Mouse (Mus musculus): ENCODE data around the gene Rpl18. TPM values are rescaled to one million over a fixed set of nuclear protein-coding genes. Genes with fewer than 3 reads are reported as not detected.

Rpl18 gene
- polyA plus RNA-seq, 1 experiment: 802 TPM

GRCm38 (mm10) chr7:45682144-45683126, 32.8 kb upstream of the Rpl18 start:
- TF ChIP-seq POLR2A (IDR thresholded peaks at IDR 0.05; ENCODE audit: borderline replicate concordance, low read depth, low read length) (no peak), CTCF (IDR thresholded peaks at IDR 0.05; ENCODE audit: low read depth, low read length) (peak; percentile 92)
- Histone ChIP-seq H3K27ac (ENCODE audit: insufficient read depth, low read depth, low read length) (no peak overlapping the region), H3K4me3 (ENCODE audit: insufficient read depth, low read length) (no peak overlapping the region), H3K4me1 (ENCODE audit: control insufficient read depth, insufficient read depth, low read length) (peaks cover 35% of the 10 kb centered on the region)

GRCm38 (mm10) chr7:45683396-45684050, 31.7 kb upstream of the Rpl18 start, which contains the start of gene Ntn5:
Gene Ntn5, plus strand, starts transcription at chr7:45684022.
- TF ChIP-seq CTCF (IDR thresholded peaks at IDR 0.05; ENCODE audit: low read depth, low read length) (no peak), POLR2A (IDR thresholded peaks at IDR 0.05; ENCODE audit: borderline replicate concordance, low read depth, low read length) (no peak)
- H3K4me3 ChIP-seq (ENCODE audit: insufficient read depth, low read length): no peak within 1 kb of the TSS
- H3K27ac ChIP-seq (ENCODE audit: insufficient read depth, low read depth, low read length): no peak within 1 kb of the TSS
- peaks cover 31% of the 10 kb centered on the region for H3K4me1 ChIP-seq (ENCODE audit: control insufficient read depth, insufficient read depth, low read length)

- Histone ChIP-seq H3K4me1 (ENCODE audit: control insufficient read depth, insufficient read depth, low read length) (peaks cover 19% of the 10 kb centered on the region), H3K4me3 (ENCODE audit: insufficient read depth, low read length) (no peak overlapping the region), H3K27ac (ENCODE audit: insufficient read depth, low read depth, low read length) (no peak overlapping the region)
- TF ChIP-seq CTCF (IDR thresholded peaks at IDR 0.05; ENCODE audit: low read depth, low read length) (no peak), POLR2A (IDR thresholded peaks at IDR 0.05; ENCODE audit: borderline replicate concordance, low read depth, low read length) (no peak)
Observed at GRCm38 (mm10) chr7:45685811-45686210, 29.4 kb upstream of the Rpl18 start.

- H3K4me1 ChIP-seq (ENCODE audit: control insufficient read depth, insufficient read depth, low read length): peaks cover 10% of the 10 kb centered on the region
- H3K4me3 ChIP-seq (ENCODE audit: insufficient read depth, low read length): no peak overlapping the region
- no peak for TF ChIP-seq CTCF (IDR thresholded peaks at IDR 0.05; ENCODE audit: low read depth, low read length)
- no peak for TF ChIP-seq POLR2A (IDR thresholded peaks at IDR 0.05; ENCODE audit: borderline replicate concordance, low read depth, low read length)
- no peak overlapping the region for H3K27ac ChIP-seq (ENCODE audit: insufficient read depth, low read depth, low read length)
Observed at GRCm38 (mm10) chr7:45686841-45687240, 28.4 kb upstream of the Rpl18 start.

GRCm38 (mm10) chr7:45689099-45689498, 26.2 kb upstream of the Rpl18 start:
- Histone ChIP-seq H3K4me3 (ENCODE audit: insufficient read depth, low read length) (no peak overlapping the region), H3K4me1 (ENCODE audit: control insufficient read depth, insufficient read depth, low read length) (peaks cover 3% of the 10 kb centered on the region; the same call in 1 of the 2 replicates), H3K27ac (ENCODE audit: insufficient read depth, low read depth, low read length) (no peak overlapping the region)
- TF ChIP-seq CTCF (IDR thresholded peaks at IDR 0.05; ENCODE audit: low read depth, low read length) (no peak), POLR2A (IDR thresholded peaks at IDR 0.05; ENCODE audit: borderline replicate concordance, low read depth, low read length) (no peak)

- H3K4me3 ChIP-seq (ENCODE audit: insufficient read depth, low read length): no peak overlapping the region
- peaks cover 3% of the 10 kb centered on the region; the same call in 1 of the 2 replicates for H3K4me1 ChIP-seq (ENCODE audit: control insufficient read depth, insufficient read depth, low read length)
- no peak overlapping the region for H3K27ac ChIP-seq (ENCODE audit: insufficient read depth, low read depth, low read length)
- no peak for TF ChIP-seq POLR2A (IDR thresholded peaks at IDR 0.05; ENCODE audit: borderline replicate concordance, low read depth, low read length)
- TF ChIP-seq CTCF (IDR thresholded peaks at IDR 0.05; ENCODE audit: low read depth, low read length): no peak
Observed at GRCm38 (mm10) chr7:45689800-45690199, 25.5 kb upstream of the Rpl18 start.

DNA sequence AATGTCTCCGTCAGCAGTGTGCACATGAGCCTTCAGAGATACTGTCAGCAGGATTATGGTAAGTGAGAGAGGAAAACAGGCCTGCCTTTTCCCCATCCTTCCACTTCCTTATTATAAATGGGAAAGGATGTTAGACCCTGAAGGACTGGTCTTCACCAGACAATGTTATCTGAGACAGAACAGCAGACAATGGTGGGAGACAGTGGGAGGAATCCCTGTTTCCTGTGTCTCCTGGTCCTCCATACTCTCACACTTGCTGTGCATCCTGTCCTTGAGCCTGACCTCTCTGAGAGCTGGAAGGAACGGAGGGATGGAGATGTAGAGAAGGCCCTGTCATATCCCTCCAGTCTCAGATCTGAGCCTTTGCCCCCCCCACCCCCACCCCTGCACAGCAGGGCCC, 22.9 kb upstream of the Rpl18 start:
- Histone ChIP-seq H3K4me1 (ENCODE audit: control insufficient read depth, insufficient read depth, low read length) (peaks cover 3% of the 10 kb centered on the region; the same call in 1 of the 2 replicates), H3K27ac (ENCODE audit: insufficient read depth, low read depth, low read length) (no peak overlapping the region), H3K4me3 (ENCODE audit: insufficient read depth, low read length) (no peak overlapping the region)
- TF ChIP-seq POLR2A (IDR thresholded peaks at IDR 0.05; ENCODE audit: borderline replicate concordance, low read depth, low read length) (no peak), CTCF (IDR thresholded peaks at IDR 0.05; ENCODE audit: low read depth, low read length) (no peak)

DNA sequence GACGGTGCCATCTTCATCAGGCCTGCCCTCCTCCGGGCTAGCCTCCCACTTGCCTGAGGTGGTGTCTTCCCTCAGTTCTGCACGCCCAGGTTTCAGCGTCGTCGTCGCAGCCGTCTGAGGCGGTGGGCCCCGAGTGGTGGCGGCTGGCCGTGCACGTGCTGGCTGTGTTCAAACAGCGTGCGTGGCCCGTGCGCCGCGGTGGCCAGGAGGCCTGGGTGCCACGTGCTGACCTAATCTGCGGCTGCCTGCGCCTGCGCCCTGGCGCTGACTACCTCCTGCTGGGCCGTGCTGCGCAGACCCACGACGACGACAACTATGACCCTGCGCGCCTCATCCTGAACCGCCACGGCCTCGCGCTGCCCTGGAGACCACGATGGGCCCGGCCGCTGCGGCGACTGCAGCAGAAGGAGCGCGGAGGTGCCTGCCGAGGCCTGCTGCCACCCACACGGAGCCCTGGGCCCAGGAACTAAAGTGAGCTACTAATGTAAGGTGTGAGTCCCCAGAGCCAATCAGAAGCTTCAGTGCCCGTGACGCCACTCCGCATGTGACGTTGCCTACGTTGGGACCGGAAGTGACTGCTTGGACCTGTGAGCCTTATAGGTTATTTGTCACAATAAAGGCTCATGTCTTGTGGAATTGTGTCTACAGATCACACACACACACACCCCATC, 21.2 kb upstream of the Rpl18 start, which contains the start of gene Sec1:
Gene Sec1 (minus strand): TSS at position 482 of the 671 bp plus-strand sequence.
- Histone ChIP-seq H3K27ac (ENCODE audit: insufficient read depth, low read depth, low read length) (no peak within 1 kb of the TSS), H3K4me1 (ENCODE audit: control insufficient read depth, insufficient read depth, low read length) (peaks cover 3% of the 10 kb centered on the region; the same call in 1 of the 2 replicates)

DNA sequence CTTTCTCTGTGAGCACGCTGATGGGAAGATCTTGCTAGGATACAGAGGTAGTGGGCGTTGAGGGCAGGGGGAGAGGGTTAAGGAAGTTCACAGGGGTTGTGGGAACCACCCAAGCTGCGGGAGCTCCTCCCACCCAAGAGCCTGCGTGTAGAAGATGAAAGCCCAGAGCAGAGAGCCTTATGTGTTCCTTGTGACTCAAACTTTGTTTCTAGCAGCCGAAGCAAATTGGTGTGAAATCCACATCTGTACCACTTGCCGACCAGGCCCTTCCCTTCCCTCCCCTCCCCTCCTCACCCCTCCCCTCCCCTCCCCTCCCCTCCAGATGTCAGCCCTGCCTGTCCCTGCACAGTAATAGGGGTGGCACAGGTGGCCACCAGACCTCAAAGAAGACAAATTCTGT, 20.2 kb upstream of the Rpl18 start:
- no peak for TF ChIP-seq POLR2A (IDR thresholded peaks at IDR 0.05; ENCODE audit: borderline replicate concordance, low read depth, low read length)
- no peak for TF ChIP-seq CTCF (IDR thresholded peaks at IDR 0.05; ENCODE audit: low read depth, low read length)
- H3K4me1 ChIP-seq (ENCODE audit: control insufficient read depth, insufficient read depth, low read length): no peaks in the 10 kb centered on the region
- H3K27ac ChIP-seq (ENCODE audit: insufficient read depth, low read depth, low read length): no peak overlapping the region
- H3K4me3 ChIP-seq (ENCODE audit: insufficient read depth, low read length): no peak overlapping the region

More for the DNA sequence above, 21.2 kb upstream of the Rpl18 start, which contains the start of gene Sec1:
- H3K4me3 ChIP-seq (ENCODE audit: insufficient read depth, low read length): no peak within 1 kb of the TSS
- TF ChIP-seq POLR2A (IDR thresholded peaks at IDR 0.05; ENCODE audit: borderline replicate concordance, low read depth, low read length): no peak
- no peak for TF ChIP-seq CTCF (IDR thresholded peaks at IDR 0.05; ENCODE audit: low read depth, low read length)
